Mouse (Mus musculus) heart, postnatal 0 days (tissue): ENCODE measurements around the gene Tet1.

Source experiments
- CTCF ChIP-seq: IDR thresholded peaks from 2 replicates; pipeline ENCODE4 v1.5.1; 2016; ENCODE audit warnings: antibody characterized with exemption, control low read depth, low read depth
- EP300 ChIP-seq: IDR thresholded peaks from 2 replicates; pipeline ENCODE4 v1.6.1; 2016; ENCODE audit warnings: antibody characterized with exemption, low read depth

GRCm38 (mm10) chr10:62901826-62902225 is 7.0 kb downstream of the Tet1 start:
- TF ChIP-seq CTCF (no peak), EP300 (no peak)
